Mouse (Mus musculus) hindbrain, embryonic 10.5 days (tissue): Measurements from ENCODE around the gene Gucd1. TPM values are rescaled to one million over a fixed set of nuclear protein-coding genes. Genes with fewer than 3 reads are reported as not detected.
"Not testable (repeated sequence)": the region's sequence is repeated elsewhere in the genome, so short reads cannot be mapped to it uniquely, and the experiment has no call there.

Experiments used
- DNase-seq: peaks from one replicate; pipeline ENCODE4 v3.0.0-alpha.2; 2017; ENCODE audit warnings: low spot score
- H3K27ac ChIP-seq: fragments of 300-500 bp; sonication (generic); 2 replicates; pipeline ENCODE4 v1.5.1; 2016; ENCODE audit warnings: mild to moderate bottlenecking, moderate library complexity
- H3K27me3 ChIP-seq: fragments of 300-500 bp; sonication (generic); 2 replicates; pipeline ENCODE4 v1.6.1; 2016; ENCODE audit warnings: mild to moderate bottlenecking; ENCODE audit not compliant: poor library complexity, insufficient read depth, severe bottlenecking
- H3K36me3 ChIP-seq: fragments of 300-500 bp; sonication (generic); 2 replicates; pipeline ENCODE4 v1.6.1; 2016; ENCODE audit warnings: mild to moderate bottlenecking, moderate library complexity
- H3K4me1 ChIP-seq: fragments of 300-500 bp; sonication (generic); replicated peaks from 2 replicates; pipeline ENCODE4 v1.6.1; 2016; ENCODE audit warnings: mild to moderate bottlenecking
- H3K4me3 ChIP-seq: fragments of 300-500 bp; sonication (generic); 2 replicates; pipeline ENCODE4 v1.5.1; 2016; ENCODE audit warnings: mild to moderate bottlenecking, moderate library complexity
- H3K9me3 ChIP-seq: fragments of 300-500 bp; sonication (generic); 2 replicates; pipeline ENCODE4 v1.6.1; 2016; ENCODE audit warnings: mild to moderate bottlenecking, moderate library complexity
- WGBS: fragments of 180-500 bp; shearing (Covaris S2); methylation state at CpG from one replicate; pipeline ENCODE4 v1.1.7; 2016; 5-methylcytosine and 5-hydroxymethylcytosine counted together
- polyA plus RNA-seq: library from polyadenylated mRNA; unstranded; fragments of >200 nt; fragmentation: Nextera tagmentation; extraction: Ambion mirVana; gene quantifications from 2 replicates; pipeline ENCODE4 v1.2.1, GENCODE M21; 2016

Gucd1 gene
- polyA plus RNA-seq, 1 experiment from 2014 or later, result 32.5 TPM

- WGBS, result 90% methylated on average over 7 of the region's 7 CpGs
- Histone ChIP-seq H3K4me1 (0 out of 2 replicates have a peak, but pooled peaks cover 5% of the 10 kb centered on the region), H3K27me3 (no peaks in the 10 kb centered on the region), H3K36me3 (no peaks in the 10 kb centered on the region), H3K27ac (no peak overlapping the region), H3K4me3 (no peak overlapping the region), H3K9me3 (0 out of 2 replicates have a peak, but pooled peaks cover 7% of the 10 kb centered on the region)
- no peak for DNase-seq
Observed at GRCm38 (mm10) chr10:75429522-75430146, 88.1 kb downstream of the Gucd1 start.

GRCm38 (mm10) chr10:75429004-75429380 lies 88.8 kb downstream of the Gucd1 start:
- Histone ChIP-seq H3K4me1 (0 out of 2 replicates have a peak, but pooled peaks cover 5% of the 10 kb centered on the region), H3K27me3 (no peaks in the 10 kb centered on the region), H3K27ac (no peak overlapping the region), H3K4me3 (no peak overlapping the region), H3K36me3 (no peaks in the 10 kb centered on the region), H3K9me3 (0 out of 2 replicates have a peak, but pooled peaks cover 7% of the 10 kb centered on the region)
- DNase-seq, result no peak
- 85% methylated on average over 6 of the region's 6 CpGs for WGBS

- WGBS, result 90% methylated on average over 13 of the region's 13 CpGs
- DNase-seq, result no peak
- H3K9me3 ChIP-seq, result 0 out of 2 replicates have a peak, but pooled peaks cover 7% of the 10 kb centered on the region
- H3K4me1 ChIP-seq, result 0 out of 2 replicates have a peak, but pooled peaks cover 5% of the 10 kb centered on the region
- H3K27me3 ChIP-seq, result no peaks in the 10 kb centered on the region
- no peaks in the 10 kb centered on the region for H3K36me3 ChIP-seq
- H3K27ac ChIP-seq, result no peak overlapping the region
- no peak overlapping the region for H3K4me3 ChIP-seq
Observed at GRCm38 (mm10) chr10:75428049-75429003, 89.4 kb downstream of the Gucd1 start.

- Histone ChIP-seq H3K36me3 (no peaks in the 10 kb centered on the region), H3K4me1 (no peaks in the 10 kb centered on the region), H3K27ac (no peak overlapping the region), H3K27me3 (no peaks in the 10 kb centered on the region), H3K4me3 (no peak overlapping the region), H3K9me3 (no peaks in the 10 kb centered on the region)
- no peak for DNase-seq
- 92% methylated on average over 10 of the region's 10 CpGs for WGBS
Observed at GRCm38 (mm10) chr10:75424498-75424901, 93.3 kb downstream of the Gucd1 start.

- no peaks in the 10 kb centered on the region for H3K36me3 ChIP-seq
- no peak for DNase-seq
- H3K9me3 ChIP-seq, result no peaks in the 10 kb centered on the region
- WGBS, result 67% methylated on average over 4 of the region's 4 CpGs
- H3K27me3 ChIP-seq, result no peaks in the 10 kb centered on the region
- no peaks in the 10 kb centered on the region for H3K4me1 ChIP-seq
- H3K27ac ChIP-seq, result no peak overlapping the region
- no peak overlapping the region for H3K4me3 ChIP-seq
Observed at GRCm38 (mm10) chr10:75418747-75419146, 99.0 kb downstream of the Gucd1 start.

- H3K27me3 ChIP-seq, result no peaks in the 10 kb centered on the region
- H3K9me3 ChIP-seq, result no peaks in the 10 kb centered on the region
- H3K4me3 ChIP-seq, result no peak overlapping the region
- no peak overlapping the region for H3K27ac ChIP-seq
- WGBS, result 95% methylated on average over 8 of the region's 8 CpGs
- H3K36me3 ChIP-seq, result no peaks in the 10 kb centered on the region
- H3K4me1 ChIP-seq, result peaks cover 6% of the 10 kb centered on the region; the same call in 1 of the 2 replicates
- no peak for DNase-seq
Observed at GRCm38 (mm10) chr10:75417363-75418042, 100.3 kb downstream of the Gucd1 start.

GRCm38 (mm10) chr10:75414925-75415324 lies 102.8 kb downstream of the Gucd1 start:
- Histone ChIP-seq H3K27me3 (peaks cover 2% of the 10 kb centered on the region; the same call in 1 of the 2 replicates), H3K4me1 (peaks cover 20% of the 10 kb centered on the region), H3K9me3 (no peaks in the 10 kb centered on the region), H3K4me3 (no peak overlapping the region), H3K27ac (no peak overlapping the region), H3K36me3 (no peaks in the 10 kb centered on the region)
- DNase-seq, result no peak
- WGBS, result 88% methylated on average over 7 of the region's 7 CpGs

GRCm38 (mm10) chr10:75412114-75413103 lies 105.4 kb downstream of the Gucd1 start:
- Histone ChIP-seq H3K36me3 (no peaks in the 10 kb centered on the region), H3K27me3 (peaks cover 3% of the 10 kb centered on the region; the same call in 1 of the 2 replicates), H3K4me3 (no peak overlapping the region), H3K4me1 (peaks cover 20% of the 10 kb centered on the region), H3K9me3 (no peaks in the 10 kb centered on the region), H3K27ac (no peak overlapping the region; the same call in 1 of the 2 replicates)
- 76% methylated on average over 27 of the region's 27 CpGs for WGBS
- DNase-seq, result no peak

- H3K27me3 ChIP-seq, H3K4me3 ChIP-seq, H3K36me3 ChIP-seq, H3K9me3 ChIP-seq, DNase-seq: not testable (repeated sequence)
- H3K27ac ChIP-seq, result peak overlapping the region; percentile 59; the same call in 1 of the 2 replicates
- H3K4me1 ChIP-seq, result peaks cover 20% of the 10 kb centered on the region
- 29% methylated on average over 9 of the region's 10 CpGs for WGBS
Observed at GRCm38 (mm10) chr10:75411343-75412113, 106.2 kb downstream of the Gucd1 start.

- no peak for DNase-seq
- no peaks in the 10 kb centered on the region for H3K36me3 ChIP-seq
- H3K4me3 ChIP-seq, result no peak overlapping the region
- no peaks in the 10 kb centered on the region for H3K9me3 ChIP-seq
- peaks cover 16% of the 10 kb centered on the region for H3K4me1 ChIP-seq
- 75% methylated on average over 4 of the region's 4 CpGs for WGBS
- H3K27me3 ChIP-seq, result peaks cover 3% of the 10 kb centered on the region; the same call in 1 of the 2 replicates
- H3K27ac ChIP-seq, result no peak overlapping the region
Observed at GRCm38 (mm10) chr10:75407741-75408140, 110.0 kb downstream of the Gucd1 start.

- no peak overlapping the region for H3K27ac ChIP-seq
- H3K4me3 ChIP-seq, result no peak overlapping the region
- WGBS, result 47% methylated on average over 13 of the region's 13 CpGs
- no peaks in the 10 kb centered on the region for H3K9me3 ChIP-seq
- DNase-seq, result no peak
- no peaks in the 10 kb centered on the region for H3K36me3 ChIP-seq
- peaks cover 8% of the 10 kb centered on the region for H3K4me1 ChIP-seq
- peaks cover 3% of the 10 kb centered on the region; the same call in 1 of the 2 replicates for H3K27me3 ChIP-seq
Observed at GRCm38 (mm10) chr10:75406755-75407154, 111.0 kb downstream of the Gucd1 start.
